Mouse (Mus musculus) intestine, embryonic 14.5 days (tissue): ENCODE results near the gene Arhgef9. TPM values are rescaled to one million over a fixed set of nuclear protein-coding genes. Genes with fewer than 3 reads are reported as not detected.

Source experiments
- ATAC-seq: fragments of 200-750 bp; cut with Nextera tagmentation; replicated peaks from 2 replicates; pipeline ENCODE4 v1.8.0; 2017; ENCODE audit warnings: low read depth, moderate number of reproducible peaks, moderate TSS enrichment, moderate library complexity; ENCODE audit not compliant: low FRiP score, low TSS enrichment
- DNase-seq: peaks from one replicate; pipeline ENCODE4 v3.0.0-alpha.2; 2018; ENCODE audit warnings: low spot score
- H3K27ac ChIP-seq: fragments of 300-500 bp; sonication (generic); 2 replicates; pipeline ENCODE4 v1.5.1; 2014; ENCODE audit warnings: low read depth, mild to moderate bottlenecking, control low read depth
- H3K27me3 ChIP-seq: fragments of 300-500 bp; sonication (generic); replicated peaks from 2 replicates; pipeline ENCODE4 v1.6.1; 2014; ENCODE audit warnings: low read length, control low read depth; ENCODE audit not compliant: control insufficient read depth, insufficient read depth
- H3K36me3 ChIP-seq: fragments of 300-500 bp; sonication (generic); 2 replicates; pipeline ENCODE4 v1.6.1; 2014; ENCODE audit warnings: low read length, control low read depth; ENCODE audit not compliant: control insufficient read depth, insufficient read depth
- H3K4me1 ChIP-seq: fragments of 300-500 bp; sonication (generic); replicated peaks from 2 replicates; pipeline ENCODE4 v1.6.1; 2014; ENCODE audit warnings: low read length, control low read depth, mixed read lengths; ENCODE audit not compliant: control insufficient read depth, insufficient read depth
- H3K4me2 ChIP-seq: fragments of 300-500 bp; sonication (generic); 2 replicates; pipeline ENCODE4 v1.6.1; 2014; ENCODE audit warnings: low read length
- H3K4me3 ChIP-seq: fragments of 300-500 bp; sonication (generic); 2 replicates; pipeline ENCODE4 v1.5.1; 2014; ENCODE audit warnings: low read depth, low read length, control low read depth, mixed read lengths
- H3K9ac ChIP-seq: fragments of 300-500 bp; sonication (generic); 2 replicates; pipeline ENCODE4 v1.6.1; 2014; ENCODE audit warnings: mild to moderate bottlenecking, low read length
- H3K9me3 ChIP-seq: fragments of 300-500 bp; sonication (generic); 2 replicates; pipeline ENCODE4 v1.6.1; 2016; ENCODE audit warnings: low read length, control low read depth; ENCODE audit not compliant: control insufficient read depth
- WGBS: fragments of 180-500 bp; shearing (Covaris S2); extraction: QIAGEN DNeasy Blood & Tissue Kit; methylation state at CpG from one replicate; pipeline ENCODE4 v1.1.7; 2014; 5-methylcytosine and 5-hydroxymethylcytosine counted together
- polyA plus RNA-seq: library from polyadenylated mRNA; unstranded; fragments of >200 nt; fragmentation: Nextera tagmentation; extraction: Ambion mirVana; gene quantifications from 2 replicates; pipeline ENCODE4 v1.2.1, GENCODE M21; 2014

The Arhgef9 gene
- polyA plus RNA-seq, 1 experiment from 2014 or later, result 11.9 TPM

DNA sequence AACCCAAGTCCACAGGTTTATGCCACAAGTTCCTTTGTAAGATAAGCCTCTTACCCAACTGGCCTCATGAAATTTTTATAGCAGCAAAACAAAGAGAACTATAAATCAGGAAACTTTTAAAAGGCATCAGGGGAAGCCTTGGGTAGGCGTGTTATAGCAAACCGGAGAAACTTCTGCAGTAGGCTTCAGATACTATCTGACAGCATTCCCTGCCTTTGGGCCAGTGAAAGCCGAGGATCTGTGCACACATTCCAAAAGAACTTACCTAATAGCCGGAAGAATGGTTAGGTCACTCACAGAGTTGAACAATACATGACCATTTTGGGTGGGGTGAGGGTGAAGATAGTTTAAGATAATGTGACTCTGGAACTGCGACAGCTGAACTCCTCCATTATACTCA lies 168.7 kb downstream of the Arhgef9 start:
- Histone ChIP-seq H3K4me1 (no peaks in the 10 kb centered on the region), H3K27ac (no peak overlapping the region), H3K9ac (no peak overlapping the region), H3K27me3 (no peaks in the 10 kb centered on the region), H3K9me3 (no peaks in the 10 kb centered on the region), H3K36me3 (no peaks in the 10 kb centered on the region), H3K4me3 (no peak overlapping the region), H3K4me2 (no peak overlapping the region)
- ATAC-seq (no peak), DNase-seq (no peak)
- 65% methylated on average over 5 of the region's 5 CpGs for WGBS

GRCm38 (mm10) chrX:95026361-95026892 lies 170.2 kb downstream of the Arhgef9 start, which contains the start of gene Spin4:
Gene Spin4, minus strand, starts transcription at chrX:95026682.
- H3K4me3 ChIP-seq, result peak within 1 kb of the TSS; percentile 50
- H3K9me3 ChIP-seq, result no peaks in the 10 kb centered on the region
- H3K4me2 ChIP-seq, result peak within 1 kb of the TSS; percentile 55
- 11% methylated on average over 29 of the region's 30 CpGs for WGBS
- DNase-seq (peak; percentile 81), ATAC-seq (peak; percentile 92)
- no peaks in the 10 kb centered on the region for H3K36me3 ChIP-seq
- H3K9ac ChIP-seq, result peak within 1 kb of the TSS; percentile 50
- H3K27ac ChIP-seq, result peak within 1 kb of the TSS; percentile 94
- no peaks in the 10 kb centered on the region for H3K4me1 ChIP-seq
- H3K27me3 ChIP-seq, result no peaks in the 10 kb centered on the region

- no peak for DNase-seq
These were observed 170.8 kb downstream of the Arhgef9 start for GRCm38 (mm10) chrX:95025779-95026360.

DNA sequence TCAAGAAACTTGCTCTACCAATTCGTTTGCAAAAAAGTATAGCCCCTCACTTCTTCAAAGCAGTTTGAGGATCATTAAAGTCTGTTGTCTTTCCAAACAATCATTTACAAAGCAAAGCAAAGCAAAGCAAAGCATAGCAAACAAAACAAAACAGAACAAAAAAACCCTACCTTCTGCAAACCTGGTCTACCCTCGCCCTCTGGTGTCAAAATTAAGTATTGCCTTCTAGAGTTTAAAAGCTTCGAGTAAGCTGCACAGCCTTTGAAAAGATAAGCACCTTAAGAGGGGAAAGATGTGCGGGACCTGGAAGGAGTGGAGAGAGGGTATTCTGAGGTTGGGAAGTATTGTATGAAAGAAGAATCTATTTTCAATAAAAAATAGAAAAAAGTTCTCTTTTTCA lies 184.6 kb downstream of the Arhgef9 start:
- Histone ChIP-seq H3K9ac (no peak overlapping the region), H3K36me3 (no peaks in the 10 kb centered on the region), H3K9me3 (no peaks in the 10 kb centered on the region), H3K4me1 (no peaks in the 10 kb centered on the region), H3K27ac (no peak overlapping the region), H3K27me3 (no peaks in the 10 kb centered on the region), H3K4me2 (no peak overlapping the region), H3K4me3 (no peak overlapping the region)
- no peak for DNase-seq
- 21% methylated on average over 4 of the region's 4 CpGs for WGBS
- no peak for ATAC-seq

More at GRCm38 (mm10) chrX:95025779-95026360, 170.8 kb downstream of the Arhgef9 start:
- 18% methylated on average over 23 of the region's 23 CpGs for WGBS
- Histone ChIP-seq H3K9ac (peak overlapping the region; percentile 50), H3K27me3 (no peaks in the 10 kb centered on the region), H3K27ac (peak overlapping the region; percentile 94), H3K9me3 (no peaks in the 10 kb centered on the region), H3K36me3 (no peaks in the 10 kb centered on the region), H3K4me1 (no peaks in the 10 kb centered on the region), H3K4me3 (peak overlapping the region; percentile 50), H3K4me2 (peak overlapping the region; percentile 55)
- ATAC-seq, result 0 out of 2 replicates have a peak, but pooled peaks have one; percentile 3

Other genes starting within 250 kb of the Arhgef9 start
- gene Spin4, start 170.2 kb downstream of the Arhgef9 start, polyA plus RNA-seq, result 8.8 and 10.2 TPM in 2 replicates
- gene Amer1, start 248.0 kb upstream of the Arhgef9 start, polyA plus RNA-seq, result 10.8 and 12.6 TPM in 2 replicates